Comparison of ENCODE assay signal across 19 mouse cellular contexts in genomic region chr11:22949101-22949500, GRCm38 (mm10). TPM values are rescaled to one million over a fixed set of nuclear protein-coding genes. Genes with fewer than 3 reads are reported as not detected.
DNase-seq lines count a peak whose midpoint lies in the region; ATAC-seq and TF ChIP-seq lines count a peak whose summit lies in the region.
"Had no signal": no experiment of that assay in that cellular context is flagged by ENCODE, and none has a peak within 500 bp of the region (broad histone marks: within the 10 kb centered on the region; RNA-seq: fewer than 3 reads in every experiment).

No protein-coding gene starts in this region.

- intact Hi-C loops in gastrocnemius, postnatal 14 days (cut with DNase I; ENCODE audit: low total_unique reads): no loop called here

- H3K4me3 ChIP-seq in myocyte: no peak overlapping the region
- H3K4me3 ChIP-seq: gastrocnemius, adult 2 months; hindbrain, embryonic 10.5 days; limb, embryonic 13.5 days; lung, embryonic 15.5 days; midbrain, embryonic 15.5 days; stomach, embryonic 15.5 days had no signal

- no peak overlapping the region for H3ac ChIP-seq in myocyte (ENCODE audit: control insufficient read depth, insufficient read length)

- H3K27me3 ChIP-seq in myocyte (ENCODE audit: control insufficient read depth, insufficient read depth, insufficient read length): no peaks in the 10 kb centered on the region
- H3K27me3 ChIP-seq: limb, embryonic 13.5 days; lung, embryonic 15.5 days; midbrain, embryonic 15.5 days; stomach, embryonic 15.5 days had no signal

- TF ChIP-seq POLR2A in myocyte (IDR thresholded peaks at IDR 0.05; ENCODE audit: insufficient read length, low read depth): no peak

- no peaks in the 10 kb centered on the region for H3K36me3 ChIP-seq in myocyte (ENCODE audit: control insufficient read depth, insufficient read depth)
- H3K36me3 ChIP-seq: lung, embryonic 15.5 days; midbrain, embryonic 15.5 days; stomach, embryonic 15.5 days had no signal

- peaks cover 11% of the 10 kb centered on the region for H3K79me2 ChIP-seq in myocyte (ENCODE audit: control insufficient read depth, insufficient read depth)

- ATAC-seq in erythroid progenitor cell, adult 5-6 weeks (replicated peaks; ENCODE audit: low FRiP score, poor library complexity, severe bottlenecking): peak; percentile 71; the same call in 1 of the 2 replicates
- no peak for ATAC-seq in CD4-positive, CD25-positive, alpha-beta regulatory T cell, adult 4 months
- ATAC-seq: forebrain, embryonic 14.5 days; midbrain, embryonic 15.5 days had no signal

- DNase-seq in adrenal gland, adult 2 months: peak; percentile 53
- DNase-seq in adrenal gland, postnatal 4 days (ENCODE audit: low spot score in 2 of 2): no peak
- peak; percentile 88 for DNase-seq in ES-CJ7 (ENCODE audit: low read depth, low spot score)
- DNase-seq in gastrocnemius, postnatal 14 days: no peak
- no peak for DNase-seq in urinary bladder, postnatal 4 days (ENCODE audit: low spot score in 2 of 2)
- DNase-seq: cerebellum, adult 8-10 months; gastrocnemius, adult 2 months; kidney, adult 11 months; layer of hippocampus, postnatal 36 days; right cerebral cortex, postnatal 25 days had no signal

- H3K4me2 ChIP-seq in myocyte (ENCODE audit: low read depth): peak overlapping the region; percentile 19
- H3K4me2 ChIP-seq: limb, embryonic 13.5 days; lung, embryonic 15.5 days; midbrain, embryonic 15.5 days; stomach, embryonic 15.5 days had no signal

TF ChIP-seq in myocyte, 11 proteins besides CTCF, POLR2A, EP300 and RAD21:
- TF ChIP-seq MYOG (IDR thresholded peaks at IDR 0.05; ENCODE audit: control insufficient read depth in 1 of 3, insufficient read depth in 1 of 3, insufficient read length in 2 of 3, low read depth in 2 of 3): no peak
- TF ChIP-seq REST (IDR thresholded peaks at IDR 0.05; ENCODE audit: insufficient read depth, insufficient read length): no peak
- no peak for TF ChIP-seq TCF12 (IDR thresholded peaks at IDR 0.05; ENCODE audit: insufficient read depth, poor library complexity, severe bottlenecking)
- TF ChIP-seq USF1 (IDR thresholded peaks at IDR 0.05; ENCODE audit: low read depth): no peak
- no peak for TF ChIP-seq SRF (IDR thresholded peaks at IDR 0.05; ENCODE audit: control insufficient read depth, insufficient read length, low read depth)
- TF ChIP-seq POLR2AphosphoS2 (IDR thresholded peaks at IDR 0.05; ENCODE audit: insufficient read length, low read depth): no peak
- no peak for TF ChIP-seq CEBPB (IDR thresholded peaks at IDR 0.05; ENCODE audit: insufficient read depth, poor library complexity, severe bottlenecking)
- TF ChIP-seq TCF3 (IDR thresholded peaks at IDR 0.05; ENCODE audit: insufficient read length, low read depth): no peak
- TF ChIP-seq E2F4 (IDR thresholded peaks at IDR 0.05; ENCODE audit: insufficient read depth): no peak
- TF ChIP-seq MAX (IDR thresholded peaks at IDR 0.05; ENCODE audit: low read depth): no peak
- no peak for TF ChIP-seq MYOD1 (IDR thresholded peaks at IDR 0.05; ENCODE audit: control insufficient read depth in 1 of 3, insufficient read length in 2 of 3, low read depth in 2 of 3)

RNA-seq across cellular contexts. Expression of gene Zrsr1, which starts 22.7 kb away (rescaled TPM):
- 10 to 100 TPM; 34.5 to 38.0 TPM for total RNA-seq in adrenal gland, adult 2 months (2021)
- polyA plus RNA-seq in adrenal gland, adult 2 months (2012; rRNA removed): 8.9 and 9.6 TPM in 2 replicates
- total RNA-seq in adrenal gland, postnatal 4 days (2021): 10 to 100 TPM; 20.6 to 21.9 TPM
- total RNA-seq in erythroid progenitor cell, adult 5-6 weeks (2015; ENCODE audit: low replicate concordance): 27.4 and 31.0 TPM in 2 replicates
- total RNA-seq in erythroid progenitor cell, adult 5-6 weeks (2017; ENCODE audit: low replicate concordance): 48.4 and 75.7 TPM in 2 replicates
- 5.6 TPM for polyA plus RNA-seq in myocyte (2012; fragmentation: generic; extraction: Trizol)
- 10 to 100 TPM in 1 of 2 experiments, 1 to 10 TPM in 1; 8.2 to 10.2 TPM for polyA plus RNA-seq in CD4-positive, CD25-positive, alpha-beta regulatory T cell, adult 4 months (2017; shearing (Covaris generic))
- total RNA-seq in gastrocnemius, postnatal 14 days (2021): 10 to 100 TPM in 1 of 2 experiments, 1 to 10 TPM in 1; 8.8 to 10.5 TPM

RNA-seq across cellular contexts. Expression of gene Gm28048, which starts 32.8 kb away (rescaled TPM):
- total RNA-seq in adrenal gland, adult 2 months (2021): 10 to 100 TPM; 39.3 to 39.4 TPM
- not detected in 2 replicates for polyA plus RNA-seq in adrenal gland, adult 2 months (2012; rRNA removed)
- total RNA-seq in adrenal gland, postnatal 4 days (2021): 10 to 100 TPM; 45.7 to 50.1 TPM
- total RNA-seq in erythroid progenitor cell, adult 5-6 weeks (2015; ENCODE audit: low replicate concordance): 13.0 and 16.9 TPM in 2 replicates
- 1.6 and 13.6 TPM in 2 replicates for total RNA-seq in erythroid progenitor cell, adult 5-6 weeks (2017; ENCODE audit: low replicate concordance)
- polyA plus RNA-seq in myocyte (2012; fragmentation: generic; extraction: Trizol): 1.9 TPM
- polyA plus RNA-seq in CD4-positive, CD25-positive, alpha-beta regulatory T cell, adult 4 months (2017; shearing (Covaris generic)): 10 to 100 TPM; 25.1 to 38.5 TPM
- 1 to 10 TPM; 3.2 to 3.6 TPM for total RNA-seq in gastrocnemius, postnatal 14 days (2021)

RNA-seq across cellular contexts. Expression of gene Commd1, which starts 33.1 kb away (rescaled TPM):
- 100 to 1,000 TPM in 1 of 2 experiments, 10 to 100 TPM in 1; 86.6 to 112 TPM for total RNA-seq in adrenal gland, adult 2 months (2021)
- 3.9 and 4.2 TPM in 2 replicates for polyA plus RNA-seq in adrenal gland, adult 2 months (2012; rRNA removed)
- 100 to 1,000 TPM; 110 to 113 TPM for total RNA-seq in adrenal gland, postnatal 4 days (2021)
- 38.1 and 66.7 TPM in 2 replicates for total RNA-seq in erythroid progenitor cell, adult 5-6 weeks (2015; ENCODE audit: low replicate concordance)
- total RNA-seq in erythroid progenitor cell, adult 5-6 weeks (2017; ENCODE audit: low replicate concordance): 30.7 and 36.3 TPM in 2 replicates
- polyA plus RNA-seq in myocyte (2012; fragmentation: generic; extraction: Trizol): 174 TPM
- 10 to 100 TPM; 78.2 to 81.2 TPM for polyA plus RNA-seq in CD4-positive, CD25-positive, alpha-beta regulatory T cell, adult 4 months (2017; shearing (Covaris generic))
- total RNA-seq in gastrocnemius, postnatal 14 days (2021): 100 to 1,000 TPM; 117 to 122 TPM

RNA-seq across cellular contexts. Expression of gene Cct4, which starts 41.2 kb away (rescaled TPM):
- 100 to 1,000 TPM; 155 to 210 TPM for total RNA-seq in adrenal gland, adult 2 months (2021)
- 353 and 361 TPM in 2 replicates for polyA plus RNA-seq in adrenal gland, adult 2 months (2012; rRNA removed)
- total RNA-seq in adrenal gland, postnatal 4 days (2021): 100 to 1,000 TPM; 193 to 196 TPM
- total RNA-seq in erythroid progenitor cell, adult 5-6 weeks (2015; ENCODE audit: low replicate concordance): 104 and 114 TPM in 2 replicates
- 71.1 and 77.6 TPM in 2 replicates for total RNA-seq in erythroid progenitor cell, adult 5-6 weeks (2017; ENCODE audit: low replicate concordance)
- polyA plus RNA-seq in myocyte (2012; fragmentation: generic; extraction: Trizol): 187 TPM
- 100 to 1,000 TPM; 181 to 233 TPM for polyA plus RNA-seq in CD4-positive, CD25-positive, alpha-beta regulatory T cell, adult 4 months (2017; shearing (Covaris generic))
- 100 to 1,000 TPM in 1 of 2 experiments, 10 to 100 TPM in 1; 93.9 to 104 TPM for total RNA-seq in gastrocnemius, postnatal 14 days (2021)

RNA-seq across cellular contexts. Expression of gene Fam161a, which starts 58.2 kb away (rescaled TPM):
- 10 to 100 TPM; 18.3 to 30.5 TPM for total RNA-seq in adrenal gland, adult 2 months (2021)
- 0.54 and 0.91 TPM in 2 replicates for polyA plus RNA-seq in adrenal gland, adult 2 months (2012; rRNA removed)
- 10 to 100 TPM; 20.6 to 22.5 TPM for total RNA-seq in adrenal gland, postnatal 4 days (2021)
- 8.0 and 29.9 TPM in 2 replicates for total RNA-seq in erythroid progenitor cell, adult 5-6 weeks (2015; ENCODE audit: low replicate concordance)
- 6.8 and 19.2 TPM in 2 replicates for total RNA-seq in erythroid progenitor cell, adult 5-6 weeks (2017; ENCODE audit: low replicate concordance)
- polyA plus RNA-seq in myocyte (2012; fragmentation: generic; extraction: Trizol): 0.77 TPM
- polyA plus RNA-seq in CD4-positive, CD25-positive, alpha-beta regulatory T cell, adult 4 months (2017; shearing (Covaris generic)): 1 to 10 TPM; 3.1 to 3.8 TPM
- total RNA-seq in gastrocnemius, postnatal 14 days (2021): 1 to 10 TPM; 1.7 TPM

Comparison
In these comparisons a context has a peak if more than half of its experiments do, and no peak if none do; other contexts are left out.
1. DNase-seq: peak in adrenal gland, adult 2 months (single experiment) and ES-CJ7 (single experiment); none in adrenal gland, postnatal 4 days (0 of 2), gastrocnemius, postnatal 14 days (single experiment) and urinary bladder, postnatal 4 days (0 of 2).